Mouse (Mus musculus) cerebellum, adult 2 months (tissue): ENCODE results near the gene 1700122O11Rik.
A peak's percentile ranks its signal among the peaks of the same experiment; 100 is the strongest.

Experiments
- CTCF ChIP-seq: fragments of 200-500 bp; IDR thresholded peaks from 2 replicates; pipeline ENCODE4 v1.5.1; 2011; ENCODE audit warnings: low read depth, mild to moderate bottlenecking, control low read depth, low read length, moderate library complexity, borderline replicate concordance; ENCODE audit not compliant: insufficient read depth
- POLR2A ChIP-seq: fragments of 200-500 bp; IDR thresholded peaks from 2 replicates; pipeline ENCODE4 v1.6.1; 2011; ENCODE audit warnings: low read length, control low read depth, borderline replicate concordance; ENCODE audit not compliant: insufficient read depth

GRCm38 (mm10) chr17:48001586-48002361, 36.3 kb downstream of the 1700122O11Rik start:
- TF ChIP-seq POLR2A, result peak; percentile 60; the same call in 1 of the 2 replicates
- no peak for TF ChIP-seq CTCF
